Mouse (Mus musculus) liver, postnatal 0 days (tissue): ENCODE data around the gene Sufu. TPM values are rescaled to one million over a fixed set of nuclear protein-coding genes. Genes with fewer than 3 reads are reported as not detected.

Experiments
- ATAC-seq: fragments of 200-750 bp; cut with Nextera tagmentation; 2 replicates; pipeline ENCODE4 v1.8.0; 2017; ENCODE audit warnings: mild to moderate bottlenecking, moderate library complexity
- DNase-seq: peaks from one replicate; pipeline ENCODE4 v3.0.0-alpha.2; 2016
- H3K27ac ChIP-seq: fragments of 300-500 bp; sonication (generic); 2 replicates; pipeline ENCODE4 v1.5.1; 2014; ENCODE audit warnings: antibody characterized with exemption, moderate library complexity, mild to moderate bottlenecking, low read depth
- H3K27me3 ChIP-seq: fragments of 300-500 bp; sonication (generic); 2 replicates; pipeline ENCODE4 v1.6.1; 2014; ENCODE audit warnings: low read length, control low read depth, mixed read lengths; ENCODE audit not compliant: insufficient read depth
- H3K36me3 ChIP-seq: fragments of 300-500 bp; sonication (generic); replicated peaks from 2 replicates; pipeline ENCODE4 v1.6.1; 2014; ENCODE audit warnings: mild to moderate bottlenecking, control low read depth, low read length, moderate library complexity, mixed read lengths; ENCODE audit not compliant: insufficient read depth
- H3K4me1 ChIP-seq: fragments of 300-500 bp; sonication (generic); 2 replicates; pipeline ENCODE4 v1.6.1; 2014; ENCODE audit warnings: antibody characterized with exemption, mild to moderate bottlenecking, control low read depth; ENCODE audit not compliant: insufficient read depth
- H3K4me2 ChIP-seq: fragments of 300-500 bp; sonication (generic); 2 replicates; pipeline ENCODE4 v1.6.1; 2014; ENCODE audit warnings: low read depth, mild to moderate bottlenecking, low read length, moderate library complexity, mixed read lengths
- H3K4me3 ChIP-seq: fragments of 300-500 bp; sonication (generic); 2 replicates; pipeline ENCODE4 v1.5.1; 2014; ENCODE audit warnings: low read depth, low read length
- H3K9ac ChIP-seq: fragments of 300-500 bp; sonication (generic); replicated peaks from 2 replicates; pipeline ENCODE4 v1.6.1; 2014; ENCODE audit warnings: mild to moderate bottlenecking, moderate library complexity
- H3K9me3 ChIP-seq: fragments of 300-500 bp; sonication (generic); 2 replicates; pipeline ENCODE4 v1.6.1; 2016; ENCODE audit warnings: mild to moderate bottlenecking, control low read depth, low read length, mixed read lengths
- CTCF ChIP-seq: sonication (generic); IDR thresholded peaks from 2 replicates; pipeline ENCODE4 v1.5.1; 2016; ENCODE audit warnings: antibody characterized with exemption, low read depth
- EP300 ChIP-seq: IDR thresholded peaks from 2 replicates; pipeline ENCODE4 v1.6.1; 2016; ENCODE audit warnings: antibody characterized with exemption, low read depth, mild to moderate bottlenecking
- WGBS: fragments of 180-500 bp; shearing (Covaris S2); extraction: QIAGEN DNeasy Blood & Tissue Kit; methylation state at CpG from one replicate; pipeline ENCODE4 v1.1.7; 2014; ENCODE audit not compliant: insufficient replicate concordance; 5-methylcytosine and 5-hydroxymethylcytosine counted together
- polyA plus RNA-seq: library from polyadenylated mRNA; unstranded; fragments of >200 nt; fragmentation: Nextera tagmentation; extraction: Ambion mirVana; gene quantifications from 2 replicates; pipeline ENCODE4 v1.2.1, GENCODE M21; 2015

Gene Sufu
- polyA plus RNA-seq, 1 experiment from 2014 or later: 3.8 TPM

- peaks cover 22% of the 10 kb centered on the region for H3K4me1 ChIP-seq
- H3K27me3 ChIP-seq: no peaks in the 10 kb centered on the region
- WGBS: 7% methylated on average over 19 of the region's 19 CpGs
- DNase-seq (no peak), ATAC-seq (no peak)
- peak overlapping the region; percentile 80 for H3K9ac ChIP-seq
- no peaks in the 10 kb centered on the region for H3K36me3 ChIP-seq
- H3K27ac ChIP-seq: 0 out of 2 replicates have a peak overlapping the region, but pooled peaks have one; percentile 44
- peak overlapping the region; percentile 84 for H3K4me3 ChIP-seq
- TF ChIP-seq CTCF (no peak), EP300 (no peak)
- peak overlapping the region; percentile 100 for H3K4me2 ChIP-seq
- H3K9me3 ChIP-seq: no peaks in the 10 kb centered on the region
Observed at GRCm38 (mm10) chr19:46397436-46398001, 823 bp downstream of the Sufu start.

GRCm38 (mm10) chr19:46398401-46398800, 1.7 kb downstream of the Sufu start:
- WGBS: 47% methylated on average over 3 of the region's 3 CpGs
- Histone ChIP-seq H3K27ac (no peak overlapping the region), H3K4me2 (0 out of 2 replicates have a peak overlapping the region, but pooled peaks have one; percentile 100), H3K27me3 (no peaks in the 10 kb centered on the region), H3K4me1 (peaks cover 22% of the 10 kb centered on the region), H3K9me3 (no peaks in the 10 kb centered on the region), H3K4me3 (no peak overlapping the region), H3K36me3 (peaks cover 5% of the 10 kb centered on the region; the same call in 1 of the 2 replicates), H3K9ac (no peak overlapping the region)
- ATAC-seq (no peak), DNase-seq (no peak)
- TF ChIP-seq EP300: no peak
- TF ChIP-seq CTCF: no peak

GRCm38 (mm10) chr19:46399372-46399771, 2.7 kb downstream of the Sufu start:
- Histone ChIP-seq H3K27me3 (no peaks in the 10 kb centered on the region), H3K9ac (no peak overlapping the region), H3K9me3 (no peaks in the 10 kb centered on the region), H3K27ac (no peak overlapping the region), H3K4me2 (no peak overlapping the region), H3K4me3 (no peak overlapping the region), H3K4me1 (peaks cover 15% of the 10 kb centered on the region), H3K36me3 (peaks cover 6% of the 10 kb centered on the region; the same call in 1 of the 2 replicates)
- TF ChIP-seq EP300: no peak
- no peak for TF ChIP-seq CTCF
- ATAC-seq (no peak), DNase-seq (no peak)
- WGBS: 89% methylated on average over 6 of the region's 6 CpGs

GRCm38 (mm10) chr19:46399886-46400285, 3.2 kb downstream of the Sufu start:
- H3K4me2 ChIP-seq: no peak overlapping the region
- WGBS: 77% methylated on average over 7 of the region's 7 CpGs
- no peak overlapping the region for H3K9ac ChIP-seq
- TF ChIP-seq CTCF (no peak), EP300 (no peak)
- H3K27me3 ChIP-seq: no peaks in the 10 kb centered on the region
- H3K4me1 ChIP-seq: peaks cover 12% of the 10 kb centered on the region
- H3K36me3 ChIP-seq: peaks cover 6% of the 10 kb centered on the region; the same call in 1 of the 2 replicates
- ATAC-seq (no peak), DNase-seq (no peak)
- no peak overlapping the region for H3K4me3 ChIP-seq
- no peak overlapping the region for H3K27ac ChIP-seq
- H3K9me3 ChIP-seq: no peaks in the 10 kb centered on the region

- WGBS: 72% methylated on average over 7 of the region's 7 CpGs
- H3K36me3 ChIP-seq: peaks cover 6% of the 10 kb centered on the region; the same call in 1 of the 2 replicates
- peak overlapping the region; percentile 39; the same call in 1 of the 2 replicates for H3K27ac ChIP-seq
- no peaks in the 10 kb centered on the region for H3K27me3 ChIP-seq
- ATAC-seq (no peak), DNase-seq (no peak)
- H3K9me3 ChIP-seq: no peaks in the 10 kb centered on the region
- no peak overlapping the region for H3K4me3 ChIP-seq
- H3K9ac ChIP-seq: no peak overlapping the region
- no peak overlapping the region for H3K4me2 ChIP-seq
- TF ChIP-seq CTCF (no peak), EP300 (no peak)
- peaks cover 13% of the 10 kb centered on the region for H3K4me1 ChIP-seq
Observed at GRCm38 (mm10) chr19:46400558-46400957, 3.9 kb downstream of the Sufu start.

- no peak for TF ChIP-seq EP300
- no peak for TF ChIP-seq CTCF
- H3K27me3 ChIP-seq: no peaks in the 10 kb centered on the region
- H3K4me1 ChIP-seq: peaks cover 16% of the 10 kb centered on the region
- DNase-seq (no peak), ATAC-seq (no peak)
- no peak overlapping the region for H3K9ac ChIP-seq
- peaks cover 6% of the 10 kb centered on the region; the same call in 1 of the 2 replicates for H3K36me3 ChIP-seq
- 88% methylated on average over 1 of the region's 1 CpGs for WGBS
- no peak overlapping the region for H3K4me2 ChIP-seq
- no peak overlapping the region for H3K4me3 ChIP-seq
- H3K9me3 ChIP-seq: no peaks in the 10 kb centered on the region
- H3K27ac ChIP-seq: no peak overlapping the region
Observed at GRCm38 (mm10) chr19:46404030-46404429, 7.3 kb downstream of the Sufu start.
